Mouse (Mus musculus): ENCODE measurements around the gene Tgds.

DNA sequence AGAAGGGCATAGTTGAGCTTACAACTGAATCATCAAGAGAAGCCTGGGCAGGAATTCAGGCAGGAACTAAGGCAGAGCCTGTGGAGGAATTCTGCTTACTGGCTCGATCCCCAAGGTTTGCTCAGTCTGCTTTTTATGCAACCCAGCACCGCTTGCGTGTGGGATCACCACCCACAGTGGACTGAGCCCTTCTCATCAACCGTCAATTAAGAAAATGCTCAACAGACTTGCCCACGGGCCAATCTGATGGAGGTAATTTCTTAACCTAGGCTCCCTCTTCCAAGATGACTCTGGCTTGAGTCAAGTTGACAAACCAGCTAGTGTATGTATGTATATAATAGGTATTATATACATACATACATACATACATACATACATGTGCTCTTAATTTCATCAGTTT lies 9.7 kb upstream of the Tgds start:
- TF ChIP-seq CTCF (IDR thresholded peaks at IDR 0.05; ENCODE audit: extremely low read depth, insufficient read depth, low read length) (no peak), POLR2A (IDR thresholded peaks at IDR 0.05; ENCODE audit: extremely low read depth, insufficient read depth, low read length) (no peak)
